Mouse (Mus musculus) spleen, embryonic (tissue): ENCODE measurements at regions not wholly inside any gene's neighbourhood (a gene's known extent, or its start where the extent isn't known, plus 50 kb on each side); places are given as distances from the start of the nearest gene placed in this dataset.

Experiments used
- CTCF ChIA-PET: fragments of 350-600 bp; sonication (Branson Sonifier 250); formaldehyde crosslinking; loops from one replicate; lab custom pipeline; 2022; lab: Charles Lee

GRCm38 (mm10) chr5:90029751-90030150 lies 146.6 kb upstream of the Adamts3 start:
- CTCF ChIA-PET: no interaction called here

- CTCF ChIA-PET: no interaction called here
These were observed 144.0 kb upstream of the Adamts3 start for GRCm38 (mm10) chr5:90026835-90027753.

- CTCF ChIA-PET: no interaction called here
These were observed 138.3 kb upstream of the Adamts3 start for GRCm38 (mm10) chr5:90021447-90021846.

GRCm38 (mm10) chr5:90000758-90001157 lies 117.6 kb upstream of the Adamts3 start:
- CTCF ChIA-PET: no interaction called here

GRCm38 (mm10) chr5:89991568-89991967 lies 108.4 kb upstream of the Adamts3 start:
- CTCF ChIA-PET: no interaction called here

GRCm38 (mm10) chr5:89981627-89982026 lies 98.5 kb upstream of the Adamts3 start:
- CTCF ChIA-PET: no interaction called here

- CTCF ChIA-PET: no interaction called here
These were observed 97.1 kb upstream of the Adamts3 start for GRCm38 (mm10) chr5:89980204-89980603.

GRCm38 (mm10) chr5:89952611-89953010 lies 69.5 kb upstream of the Adamts3 start:
- CTCF ChIA-PET: no interaction called here

- CTCF ChIA-PET: interaction anchor here (0.7 kb wide), 1 partner anchor 58 kb away, joined by 5 read pairs; no protein-coding TSS in a partner anchor
These were observed 62.5 kb upstream of the Adamts3 start for GRCm38 (mm10) chr5:89945660-89945925.

GRCm38 (mm10) chr5:89944855-89945659 lies 61.9 kb upstream of the Adamts3 start:
- CTCF ChIA-PET: interaction anchor here (0.7 kb wide), 1 partner anchor 58 kb away, joined by 5 read pairs; no protein-coding TSS in a partner anchor

GRCm38 (mm10) chr5:89943276-89944127 lies 60.4 kb upstream of the Adamts3 start:
- CTCF ChIA-PET: no interaction called here

GRCm38 (mm10) chr5:89942244-89942643 lies 59.1 kb upstream of the Adamts3 start:
- CTCF ChIA-PET: no interaction called here

- CTCF ChIA-PET: no interaction called here
These were observed 49.9 kb upstream of the Adamts3 start for GRCm38 (mm10) chr5:89932999-89933398.
